ENCODE assay signal across 9 mouse cellular contexts in genomic region chr12:72693895-72694294, GRCm38 (mm10). TPM values are rescaled to one million over a fixed set of nuclear protein-coding genes. Genes with fewer than 3 reads are reported as not detected.
DNase-seq lines count a peak whose midpoint lies in the region; ATAC-seq lines count a peak whose summit lies in the region.
"Had no signal": no experiment of that assay in that cellular context is flagged by ENCODE, and none has a peak within 500 bp of the region (broad histone marks: within the 10 kb centered on the region; RNA-seq: fewer than 3 reads in every experiment).

No protein-coding gene starts in this region.

- no peaks in the 10 kb centered on the region for H3K36me3 ChIP-seq in midbrain, embryonic 16.5 days (ENCODE audit: control insufficient read depth, insufficient read depth, low read length)

- peak; percentile 28 to 32 for DNase-seq in cerebellum, adult 18-20 months
- no peak for DNase-seq in cerebellum, adult 11-12 months
- DNase-seq in left cerebral cortex, postnatal 14 days (ENCODE audit: low spot score in 2 of 2): peak; percentile 33 to 38
- DNase-seq in left cerebral cortex, postnatal 36 days (ENCODE audit: low spot score in 2 of 2): no peak
- peak; percentile 78 for DNase-seq in brain, adult 2 months (ENCODE audit: low read depth, low spot score)
- DNase-seq in heart, postnatal 4 days: peak; percentile 39
- peak; percentile 69 for DNase-seq in naive thymus-derived CD4-positive, alpha-beta T cell, adult 2 months (ENCODE audit: low read depth)

- no peak overlapping the region for H3K9ac ChIP-seq in midbrain, embryonic 16.5 days (ENCODE audit: low read depth, low read length)

- 41% methylated on average over 6 of the region's 6 CpGs for WGBS in midbrain, embryonic 16.5 days

- no peaks in the 10 kb centered on the region for H3K27me3 ChIP-seq in midbrain, embryonic 16.5 days (ENCODE audit: control insufficient read depth, insufficient read depth, low read depth, low read length)

- H3K4me3 ChIP-seq in midbrain, embryonic 16.5 days (ENCODE audit: low read depth, low read length): no peak overlapping the region

- no peak overlapping the region for H3K27ac ChIP-seq in midbrain, embryonic 16.5 days (ENCODE audit: low read length)

- H3K4me1 ChIP-seq in midbrain, embryonic 16.5 days (ENCODE audit: control insufficient read depth, insufficient read depth, low read length): no peaks in the 10 kb centered on the region

- intact Hi-C loops in left cerebral cortex, postnatal 14 days (cut with DNase I): loop anchor here (5.0 kb wide), 1 partner anchor 232 kb away; no protein-coding TSS in a partner anchor
- intact Hi-C loops in left cerebral cortex, postnatal 36 days (cut with DNase I): loop anchor here (5.0 to 10.0 kb wide), 2 partner anchors 42 to 229 kb away; no protein-coding TSS in a partner anchor

- no peak overlapping the region for H3K4me2 ChIP-seq in midbrain, embryonic 16.5 days (ENCODE audit: low read length)

- ATAC-seq in midbrain, embryonic 16.5 days: no peak

- no peaks in the 10 kb centered on the region for H3K9me3 ChIP-seq in midbrain, embryonic 16.5 days (replicated peaks; ENCODE audit: control insufficient read depth, low read length, poor library complexity, severe bottlenecking)

RNA-seq across cellular contexts. Expression of gene Dhrs7, which starts 29.2 kb away (rescaled TPM):
- total RNA-seq in left cerebral cortex, postnatal 14 days (2021): 10 to 100 TPM; 30.8 TPM
- 10 to 100 TPM; 34.2 to 45.4 TPM for total RNA-seq in left cerebral cortex, postnatal 36 days (2021)
- 100 to 1,000 TPM in 1 of 2 experiments, 10 to 100 TPM in 1; 79.2 to 105 TPM for total RNA-seq in heart, postnatal 4 days (2021)
- 12.3 and 16.6 TPM in 2 replicates for polyA plus RNA-seq in midbrain, embryonic 16.5 days (2015; fragmentation: Nextera tagmentation; extraction: Ambion mirVana)

RNA-seq across cellular contexts. Expression of gene Gm4756, which starts 44.4 kb away (rescaled TPM):
- not detected for total RNA-seq in left cerebral cortex, postnatal 14 days (2021)
- not detected for total RNA-seq in left cerebral cortex, postnatal 36 days (2021)
- not detected for total RNA-seq in heart, postnatal 4 days (2021)
- not detected in 2 replicates for polyA plus RNA-seq in midbrain, embryonic 16.5 days (2015; fragmentation: Nextera tagmentation; extraction: Ambion mirVana)
- polyA plus RNA-seq: small intestine, adult 2 months had no signal

Comparison
In these comparisons a context has a peak if more than half of its experiments do, and no peak if none do; other contexts are left out.
1. DNase-seq: peak in cerebellum, adult 18-20 months (2 of 2), left cerebral cortex, postnatal 14 days (2 of 2), brain, adult 2 months (single experiment), heart, postnatal 4 days (single experiment) and naive thymus-derived CD4-positive, alpha-beta T cell, adult 2 months (single experiment); none in cerebellum, adult 11-12 months (single experiment) and left cerebral cortex, postnatal 36 days (0 of 2).